In the genomic region with DNA sequence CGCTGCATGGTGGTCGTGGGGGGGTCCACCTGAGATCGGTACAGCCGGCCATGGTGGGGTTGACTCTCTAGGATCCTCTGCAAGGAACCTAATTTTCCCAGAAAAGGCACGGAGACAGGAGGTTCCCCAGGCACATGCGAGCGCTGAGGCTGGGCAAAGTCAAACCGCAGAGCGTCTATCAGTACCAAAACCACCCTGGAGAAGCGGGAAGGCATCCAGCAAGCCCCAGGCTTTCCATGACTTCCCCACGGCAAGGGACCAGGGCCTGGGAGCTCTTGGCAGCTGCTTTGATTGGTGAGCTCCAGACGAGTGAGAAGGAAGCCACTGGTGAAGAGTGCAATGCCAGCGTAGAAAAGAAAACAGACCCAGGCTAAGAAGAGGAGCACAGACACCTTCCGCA, we compare ENCODE assay signal across 8 mouse cellular contexts. TPM values are rescaled to one million over a fixed set of nuclear protein-coding genes. Genes with fewer than 3 reads are reported as not detected.
DNase-seq lines count a peak whose midpoint lies in the region; ATAC-seq and TF ChIP-seq lines count a peak whose summit lies in the region.

No protein-coding gene starts in this region.

- no peaks in the 10 kb centered on the region for H3K27me3 ChIP-seq in liver, adult 2 months (ENCODE audit: control insufficient read depth, insufficient read depth, low read length)
- no peaks in the 10 kb centered on the region for H3K27me3 ChIP-seq in intestine, embryonic 15.5 days (replicated peaks)
- no peaks in the 10 kb centered on the region for H3K27me3 ChIP-seq in neural tube, embryonic 12.5 days (replicated peaks)

- 79% methylated on average over 14 of the region's 14 CpGs for WGBS in liver, adult 2 months
- WGBS in intestine, embryonic 15.5 days, result 75% methylated on average over 14 of the region's 14 CpGs
- WGBS in neural tube, embryonic 12.5 days, result 83% methylated on average over 14 of the region's 14 CpGs

- TF ChIP-seq CTCF in liver, adult 2 months (IDR thresholded peaks at IDR 0.05; ENCODE audit: low read depth, low read length), result no peak
- no peak for TF ChIP-seq CTCF in embryonic fibroblast, embryonic 13.5 days (IDR thresholded peaks at IDR 0.05; ENCODE audit: borderline replicate concordance, insufficient read depth, low read length)

- H3K4me2 ChIP-seq in intestine, embryonic 15.5 days (replicated peaks), result peak overlapping the region; percentile 60
- H3K4me2 ChIP-seq in neural tube, embryonic 12.5 days (replicated peaks), result peak overlapping the region; percentile 77

- H3K4me3 ChIP-seq in liver, adult 2 months (ENCODE audit: insufficient read depth, low read depth, low read length), result peak overlapping the region; percentile 9; the same call in 1 of the 2 replicates
- peak overlapping the region; percentile 53 for H3K4me3 ChIP-seq in embryonic fibroblast, embryonic 13.5 days (ENCODE audit: insufficient read depth, low read length)
- H3K4me3 ChIP-seq in intestine, embryonic 15.5 days (replicated peaks), result peak overlapping the region; percentile 52
- peak overlapping the region; percentile 61 for H3K4me3 ChIP-seq in neural tube, embryonic 12.5 days

- no peaks in the 10 kb centered on the region for H3K9me3 ChIP-seq in intestine, embryonic 15.5 days
- no peaks in the 10 kb centered on the region for H3K9me3 ChIP-seq in neural tube, embryonic 12.5 days

- H3K4me1 ChIP-seq in liver, adult 2 months (ENCODE audit: control insufficient read depth, insufficient read depth, low read length), result peaks cover 9% of the 10 kb centered on the region
- H3K4me1 ChIP-seq in embryonic fibroblast, embryonic 13.5 days (ENCODE audit: control insufficient read depth, insufficient read depth, low read length), result no peaks in the 10 kb centered on the region
- H3K4me1 ChIP-seq in intestine, embryonic 15.5 days (replicated peaks), result peaks cover 7% of the 10 kb centered on the region
- H3K4me1 ChIP-seq in neural tube, embryonic 12.5 days, result peaks cover 12% of the 10 kb centered on the region

- peaks cover 6% of the 10 kb centered on the region; the same call in 1 of the 2 replicates for H3K36me3 ChIP-seq in liver, adult 2 months (ENCODE audit: control insufficient read depth, insufficient read depth, low read length)
- peaks cover 43% of the 10 kb centered on the region for H3K36me3 ChIP-seq in intestine, embryonic 15.5 days
- H3K36me3 ChIP-seq in neural tube, embryonic 12.5 days, result peaks cover 67% of the 10 kb centered on the region

- no peaks in the 10 kb centered on the region for H3K79me2 ChIP-seq in liver, adult 2 months (ENCODE audit: control insufficient read depth, insufficient read depth, low read length)

- TF ChIP-seq POLR2A in liver, adult 2 months (IDR thresholded peaks at IDR 0.05; ENCODE audit: extremely low read depth, insufficient read depth, low read length), result no peak
- TF ChIP-seq POLR2A in embryonic fibroblast, embryonic 13.5 days (IDR thresholded peaks at IDR 0.05; ENCODE audit: low read depth, low read length), result no peak

- no peak for ATAC-seq in intestine, embryonic 15.5 days
- ATAC-seq in neural tube, embryonic 12.5 days (ENCODE audit: low FRiP score, low read depth), result no peak

- no peak overlapping the region for H3K27ac ChIP-seq in liver, adult 2 months (replicated peaks; ENCODE audit: insufficient read depth, low read depth, low read length)
- no peak overlapping the region for H3K27ac ChIP-seq in embryonic fibroblast, embryonic 13.5 days (ENCODE audit: insufficient read depth, low read length)
- 0 out of 2 replicates have a peak overlapping the region, but pooled peaks have one; percentile 83 for H3K27ac ChIP-seq in intestine, embryonic 15.5 days
- H3K27ac ChIP-seq in neural tube, embryonic 12.5 days, result no peak overlapping the region

- DNase-seq in liver, adult 2 months (ENCODE audit: extremely low read depth, low read depth, low spot score), result no peak
- no peak for DNase-seq in liver
- DNase-seq in right cerebral cortex, postnatal 36 days (ENCODE audit: low spot score in 2 of 2), result no peak
- no peak for DNase-seq in thymus, postnatal 4 days
- no peak for DNase-seq in gastrocnemius, postnatal 10 days

- no peak overlapping the region for H3K9ac ChIP-seq in liver, adult 2 months (ENCODE audit: low read depth, low read length)
- peak overlapping the region; percentile 50 for H3K9ac ChIP-seq in intestine, embryonic 15.5 days
- peak overlapping the region; percentile 58 for H3K9ac ChIP-seq in neural tube, embryonic 12.5 days

RNA-seq across cellular contexts. Expression of a gene that starts 0.9 kb away (rescaled TPM):
- 6.9 and 7.2 TPM in 2 replicates for total RNA-seq in liver, adult 2 months (2014; rRNA removed)
- polyA plus RNA-seq in liver, adult 2 months (2012; rRNA removed), result 11.0 and 14.0 TPM in 2 replicates
- polyA plus RNA-seq in embryonic fibroblast, embryonic 13.5 days (2011; ENCODE audit: insufficient read length, low read depth, missing spikeins), result 8.6 and 15.0 TPM in 2 replicates
- 22.9 and 28.2 TPM in 2 replicates for polyA plus RNA-seq in intestine, embryonic 15.5 days (2015; fragmentation: Nextera tagmentation; extraction: Ambion mirVana)
- polyA plus RNA-seq in neural tube, embryonic 12.5 days (2016; fragmentation: Nextera tagmentation; extraction: Ambion mirVana), result 24.5 and 25.2 TPM in 2 replicates
- 1 to 10 TPM; 7.6 to 9.6 TPM for total RNA-seq in gastrocnemius, postnatal 10 days (2021)

RNA-seq across cellular contexts. Expression of a gene that starts 6.8 kb away (rescaled TPM):
- 92.2 and 108 TPM in 2 replicates for total RNA-seq in liver, adult 2 months (2014; rRNA removed)
- polyA plus RNA-seq in liver, adult 2 months (2012; rRNA removed), result 88.7 and 106 TPM in 2 replicates
- 91.7 and 107 TPM in 2 replicates for polyA plus RNA-seq in embryonic fibroblast, embryonic 13.5 days (2011; ENCODE audit: insufficient read length, low read depth, missing spikeins)
- polyA plus RNA-seq in intestine, embryonic 15.5 days (2015; fragmentation: Nextera tagmentation; extraction: Ambion mirVana), result 318 and 334 TPM in 2 replicates
- polyA plus RNA-seq in neural tube, embryonic 12.5 days (2016; fragmentation: Nextera tagmentation; extraction: Ambion mirVana), result 251 and 257 TPM in 2 replicates
- total RNA-seq in gastrocnemius, postnatal 10 days (2021), result 10 to 100 TPM; 81.8 to 84.3 TPM

RNA-seq across cellular contexts. Expression of a gene that starts 14.4 kb away (rescaled TPM):
- total RNA-seq in liver, adult 2 months (2014; rRNA removed), result 1.2 and 2.1 TPM in 2 replicates
- 2.2 and 2.9 TPM in 2 replicates for polyA plus RNA-seq in liver, adult 2 months (2012; rRNA removed)
- polyA plus RNA-seq in embryonic fibroblast, embryonic 13.5 days (2011; ENCODE audit: insufficient read length, low read depth, missing spikeins), result 7.7 and 9.4 TPM in 2 replicates
- 15.0 and 15.2 TPM in 2 replicates for polyA plus RNA-seq in intestine, embryonic 15.5 days (2015; fragmentation: Nextera tagmentation; extraction: Ambion mirVana)
- polyA plus RNA-seq in neural tube, embryonic 12.5 days (2016; fragmentation: Nextera tagmentation; extraction: Ambion mirVana), result 17.4 and 20.9 TPM in 2 replicates
- 1 to 10 TPM; 2.9 to 5.0 TPM for total RNA-seq in gastrocnemius, postnatal 10 days (2021)

RNA-seq across cellular contexts. Expression of a gene that starts 21.3 kb away (rescaled TPM):
- 4.0 and 4.2 TPM in 2 replicates for total RNA-seq in liver, adult 2 months (2014; rRNA removed)
- 6.2 and 7.7 TPM in 2 replicates for polyA plus RNA-seq in liver, adult 2 months (2012; rRNA removed)
- 26.7 and 50.0 TPM in 2 replicates for polyA plus RNA-seq in embryonic fibroblast, embryonic 13.5 days (2011; ENCODE audit: insufficient read length, low read depth, missing spikeins)
- polyA plus RNA-seq in intestine, embryonic 15.5 days (2015; fragmentation: Nextera tagmentation; extraction: Ambion mirVana), result 7.8 and 7.9 TPM in 2 replicates
- 33.8 and 36.2 TPM in 2 replicates for polyA plus RNA-seq in neural tube, embryonic 12.5 days (2016; fragmentation: Nextera tagmentation; extraction: Ambion mirVana)
- total RNA-seq in gastrocnemius, postnatal 10 days (2021), result 10 to 100 TPM; 19.3 to 23.7 TPM

RNA-seq across cellular contexts. Expression of a gene that starts 24.4 kb away (rescaled TPM):
- total RNA-seq in liver, adult 2 months (2014; rRNA removed), result 182 and 216 TPM in 2 replicates
- 157 and 163 TPM in 2 replicates for polyA plus RNA-seq in liver, adult 2 months (2012; rRNA removed)
- polyA plus RNA-seq in embryonic fibroblast, embryonic 13.5 days (2011; ENCODE audit: insufficient read length, low read depth, missing spikeins), result 310 and 337 TPM in 2 replicates
- 461 and 483 TPM in 2 replicates for polyA plus RNA-seq in intestine, embryonic 15.5 days (2015; fragmentation: Nextera tagmentation; extraction: Ambion mirVana)
- 631 and 640 TPM in 2 replicates for polyA plus RNA-seq in neural tube, embryonic 12.5 days (2016; fragmentation: Nextera tagmentation; extraction: Ambion mirVana)
- total RNA-seq in gastrocnemius, postnatal 10 days (2021), result 100 to 1,000 TPM; 270 to 274 TPM

Comparison
In these comparisons a context has a peak if more than half of its experiments do, and no peak if none do; other contexts are left out.
1. H3K4me3 ChIP-seq: peak in every context shown above with its lines; median percentile 61 in neural tube, embryonic 12.5 days; 53 in embryonic fibroblast, embryonic 13.5 days; 52 in intestine, embryonic 15.5 days; 9 in liver, adult 2 months.